Mouse (Mus musculus) frontal cortex, adult (tissue): Measurements from ENCODE around the gene Galnt18.

Experiments used
- ATAC-seq: cut with Nextera tagmentation; 2 replicates; pipeline ENCODE4 v1.9.2; 2017; ENCODE audit warnings: mild to moderate bottlenecking, moderate library complexity, mixed read lengths; ENCODE audit not compliant: low TSS enrichment

Galnt18 gene

GRCm38 (mm10) chr7:111563316-111564110 is 216.3 kb downstream of the Galnt18 start:
- ATAC-seq, result no peak

DNA sequence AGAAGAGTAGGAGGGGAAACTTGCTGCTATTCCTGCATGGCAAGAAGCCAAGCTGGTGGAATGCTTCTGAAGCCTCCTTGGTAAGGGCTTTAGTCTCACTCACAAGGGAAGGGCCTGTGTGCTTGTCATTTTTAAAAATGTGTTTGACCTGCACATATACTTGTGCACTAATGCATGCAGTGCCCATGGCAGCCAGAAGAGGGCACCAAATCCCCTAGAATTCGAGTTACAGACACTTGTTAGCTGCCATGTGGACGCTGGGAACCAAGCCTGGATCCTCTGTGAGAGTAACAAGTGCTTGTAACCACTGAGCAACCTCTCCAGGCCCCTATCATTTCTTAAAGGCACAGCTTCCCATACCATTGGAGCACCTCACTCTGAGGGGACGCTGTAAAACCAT is 219.7 kb downstream of the Galnt18 start:
- ATAC-seq, result no peak

DNA sequence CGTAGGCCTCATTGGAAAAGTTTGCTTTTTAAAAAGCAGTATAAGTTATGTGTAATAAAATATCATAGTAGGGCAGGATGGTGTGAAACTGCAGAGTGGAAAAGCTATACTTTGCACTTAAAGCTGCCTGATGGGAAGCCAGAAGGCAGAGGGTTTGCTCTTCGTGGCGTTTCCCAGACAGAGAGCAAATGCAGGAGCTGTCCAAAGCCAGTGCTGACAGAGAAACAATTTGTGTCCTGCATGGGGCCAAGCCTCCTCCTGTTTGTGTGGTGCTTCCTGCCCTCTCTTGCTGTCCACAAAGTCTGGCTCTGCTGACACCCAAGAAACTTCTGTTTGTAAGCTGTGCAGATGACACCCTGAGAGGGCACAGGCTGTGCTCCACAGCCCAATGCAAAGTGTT is 220.8 kb downstream of the Galnt18 start:
- ATAC-seq, result no peak

- ATAC-seq, result no peak
These were observed 228.8 kb downstream of the Galnt18 start for GRCm38 (mm10) chr7:111550987-111551386.

- peak; percentile 85 for ATAC-seq
These were observed 232.7 kb downstream of the Galnt18 start for GRCm38 (mm10) chr7:111547069-111547468.

GRCm38 (mm10) chr7:111545614-111546013 is 234.2 kb downstream of the Galnt18 start:
- no peak for ATAC-seq

- no peak for ATAC-seq
These were observed 241.8 kb downstream of the Galnt18 start for GRCm38 (mm10) chr7:111537946-111538345.

DNA sequence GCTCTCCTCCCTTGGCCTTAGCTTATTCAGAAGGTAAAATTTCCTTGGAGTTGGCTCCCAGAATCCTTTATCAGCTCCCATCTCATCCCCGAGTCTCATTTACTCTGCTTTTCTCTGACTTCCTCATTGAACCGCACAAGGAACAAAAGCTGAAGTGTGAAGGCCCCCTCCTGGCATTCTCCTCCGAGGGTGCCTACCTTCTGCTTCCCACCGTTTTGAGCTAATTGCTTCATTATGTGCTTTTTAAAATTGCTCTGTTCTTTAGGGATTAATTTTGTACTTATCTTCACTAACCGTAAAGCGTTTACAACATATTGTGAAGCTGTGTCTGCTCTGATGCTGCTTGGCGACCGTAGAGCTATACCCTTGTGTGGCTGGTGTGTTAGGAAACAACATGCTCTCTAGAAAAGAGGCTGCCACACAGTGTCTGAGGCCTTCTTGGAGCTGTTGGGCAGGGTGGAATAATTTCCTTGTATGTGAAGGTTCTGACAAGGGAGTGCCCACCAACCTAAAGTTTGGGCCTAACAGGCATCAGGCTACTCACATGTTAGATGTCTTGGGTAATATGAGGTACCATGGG is 244.9 kb downstream of the Galnt18 start:
- no peak for ATAC-seq

DNA sequence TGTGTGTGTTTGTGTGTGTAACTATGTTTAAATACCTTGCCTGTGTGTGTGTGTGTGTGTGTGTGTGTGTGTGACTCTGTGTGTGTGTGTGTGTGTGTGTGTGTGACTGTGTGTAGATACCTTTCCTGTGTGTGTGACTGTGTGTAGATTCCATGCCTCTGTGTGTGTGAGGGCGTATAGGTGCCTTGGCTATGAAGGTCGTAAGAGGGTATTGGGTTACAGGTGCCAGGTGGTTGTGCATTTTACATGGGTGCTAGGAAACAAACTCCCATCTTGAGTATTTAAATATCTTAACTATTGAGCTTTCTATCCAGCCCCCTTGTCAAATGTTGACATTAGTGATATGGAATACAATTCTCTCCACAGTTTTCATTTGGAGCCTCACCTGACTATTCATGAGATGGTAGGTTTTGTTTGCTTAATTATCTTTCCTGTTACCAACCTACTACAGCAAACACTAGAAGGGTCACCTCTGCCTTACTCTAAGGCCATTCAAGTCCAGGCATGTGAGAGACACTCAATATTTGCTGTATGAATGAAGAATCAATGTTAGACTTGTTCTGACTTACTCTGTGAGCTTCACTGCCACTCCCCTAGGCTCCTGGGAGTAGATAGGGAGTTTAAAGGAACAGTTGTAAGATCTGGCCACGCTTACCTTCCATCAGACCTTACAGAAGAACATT is 250.7 kb downstream of the Galnt18 start:
- ATAC-seq, result no peak

- peak; percentile 55; the same call in 1 of the 2 replicates for ATAC-seq
These were observed 251.3 kb downstream of the Galnt18 start for GRCm38 (mm10) chr7:111528462-111528861.

DNA sequence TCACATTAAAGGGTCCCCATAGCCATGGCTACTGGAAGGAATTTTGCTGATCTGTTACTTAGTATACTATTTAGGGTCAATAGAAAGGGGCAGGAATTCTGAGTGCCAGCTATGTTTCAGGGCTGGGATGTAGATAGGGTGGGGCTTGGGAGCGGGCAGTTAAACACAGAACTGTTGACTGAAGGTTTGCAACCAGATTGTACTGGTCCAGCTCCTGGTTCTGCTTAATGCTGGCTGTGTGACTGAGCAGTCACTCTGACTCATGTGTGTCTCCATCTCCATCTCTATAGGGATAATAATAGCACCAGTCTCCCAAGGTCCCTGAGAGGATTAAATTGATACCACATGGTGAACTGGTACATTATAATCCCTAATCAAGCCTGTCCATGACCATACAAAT is 258.9 kb downstream of the Galnt18 start:
- ATAC-seq, result no peak

DNA sequence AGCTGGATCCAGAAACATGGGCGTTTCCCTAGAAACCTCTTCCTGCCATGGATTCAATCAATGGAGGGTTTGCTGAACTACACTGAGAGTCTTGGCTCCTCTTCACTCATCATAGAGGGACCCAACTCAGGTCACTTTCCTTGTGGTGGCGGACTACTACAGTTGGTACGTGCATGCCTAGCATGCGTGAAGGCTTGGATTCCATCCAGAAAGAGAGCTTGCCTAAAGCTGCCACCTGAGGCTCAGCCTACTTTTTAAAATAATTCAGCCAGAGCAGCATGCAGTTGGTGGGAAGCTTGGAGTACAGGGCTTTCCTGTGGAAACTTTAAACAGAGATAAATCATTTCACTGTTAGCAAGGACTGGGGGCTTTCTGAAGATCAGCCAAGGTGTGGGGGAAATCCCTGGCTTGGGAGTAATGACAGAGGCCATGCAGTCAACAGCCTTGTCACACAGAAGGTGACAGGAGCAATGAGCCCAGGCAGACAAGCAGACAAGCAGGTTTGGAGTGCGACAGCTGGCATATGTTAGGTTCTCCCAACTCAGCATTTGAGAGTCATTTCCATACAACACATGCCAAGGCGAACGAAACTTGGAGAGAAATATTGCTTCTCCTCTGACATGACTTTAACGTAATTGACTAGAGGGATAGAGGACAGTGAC is 261.1 kb downstream of the Galnt18 start:
- peak; percentile 65; the same call in 1 of the 2 replicates for ATAC-seq

- no peak for ATAC-seq
These were observed 262.9 kb downstream of the Galnt18 start for GRCm38 (mm10) chr7:111516882-111517281.

GRCm38 (mm10) chr7:111515471-111515870 is 264.3 kb downstream of the Galnt18 start:
- no peak for ATAC-seq

DNA sequence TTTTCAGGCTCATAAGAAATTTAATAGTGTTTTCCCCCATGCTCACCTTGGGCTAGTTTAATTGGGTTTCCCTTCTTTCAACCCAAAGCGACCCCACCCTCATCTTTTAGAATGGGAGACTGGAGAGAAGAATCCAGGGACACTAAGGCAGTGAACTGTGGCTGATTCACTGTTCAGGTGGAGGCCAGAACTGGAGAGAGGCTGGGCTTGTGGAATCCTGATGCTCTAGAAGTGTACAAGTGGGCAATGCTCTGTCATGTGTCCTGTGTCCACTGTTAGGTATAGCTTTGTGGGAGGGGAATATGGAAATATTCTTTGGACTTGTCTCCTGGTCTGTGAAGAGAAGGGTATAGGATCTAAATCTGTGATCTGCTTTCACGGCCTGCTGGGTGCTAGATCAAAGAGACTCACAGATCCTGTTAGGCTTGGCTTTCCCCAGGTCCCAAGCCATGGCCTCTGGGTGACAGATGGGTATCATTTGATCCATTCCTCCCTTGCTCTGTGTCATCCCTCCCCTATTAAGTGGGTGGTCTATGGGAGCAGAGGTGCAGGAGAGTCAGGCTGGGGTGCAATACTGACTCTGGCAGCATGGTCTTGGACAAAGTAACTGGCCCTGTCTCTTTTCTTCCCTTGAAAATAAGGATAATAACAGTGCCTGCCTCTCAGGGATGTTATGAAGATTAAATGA is 270.5 kb downstream of the Galnt18 start:
- ATAC-seq, result no peak

DNA sequence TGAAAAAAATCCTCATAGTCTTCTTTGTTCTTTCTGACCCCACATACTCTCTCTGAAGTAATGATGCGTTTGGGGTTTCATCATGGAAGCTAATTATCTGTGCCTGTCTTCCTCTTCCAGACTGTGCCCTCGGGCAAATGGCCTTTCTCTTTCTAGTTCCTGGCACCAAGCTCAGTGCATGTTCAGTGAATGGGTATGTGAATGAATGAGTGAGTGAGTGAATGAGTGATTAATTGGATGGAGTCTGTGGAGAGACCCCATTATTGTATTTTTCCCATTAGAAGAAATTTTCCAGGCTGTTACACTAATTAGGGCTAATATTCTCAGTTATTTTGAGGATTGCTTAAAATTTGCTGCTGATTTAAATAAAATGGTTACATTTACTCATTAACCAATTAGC is 279.2 kb downstream of the Galnt18 start:
- no peak for ATAC-seq

DNA sequence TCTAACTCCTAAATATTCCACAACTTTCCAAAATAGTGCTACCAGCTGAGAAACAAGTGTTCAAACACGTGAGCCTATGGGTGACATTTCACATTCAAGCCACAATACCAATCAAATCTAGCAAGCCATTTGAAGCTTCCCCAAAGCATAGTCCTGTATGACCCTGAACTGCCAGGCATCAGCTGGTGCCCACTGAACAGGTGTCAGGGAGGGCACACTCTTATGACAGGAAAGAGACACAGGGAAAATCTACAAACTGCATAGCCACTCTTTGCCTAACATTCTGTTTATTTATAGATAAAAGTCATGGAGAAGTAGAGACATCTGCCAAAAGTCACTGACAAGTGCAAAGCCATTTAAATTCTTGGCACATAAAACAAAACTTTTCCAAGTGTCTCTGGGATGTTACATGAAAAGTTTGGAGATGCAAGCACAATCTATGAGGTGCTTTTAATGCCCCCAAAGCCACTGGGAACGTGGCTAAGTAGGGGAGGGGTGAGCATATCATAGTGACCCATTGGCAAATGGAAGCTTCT is 280.5 kb downstream of the Galnt18 start:
- no peak for ATAC-seq

- no peak for ATAC-seq
These were observed 282.6 kb downstream of the Galnt18 start for GRCm38 (mm10) chr7:111497191-111497590.

DNA sequence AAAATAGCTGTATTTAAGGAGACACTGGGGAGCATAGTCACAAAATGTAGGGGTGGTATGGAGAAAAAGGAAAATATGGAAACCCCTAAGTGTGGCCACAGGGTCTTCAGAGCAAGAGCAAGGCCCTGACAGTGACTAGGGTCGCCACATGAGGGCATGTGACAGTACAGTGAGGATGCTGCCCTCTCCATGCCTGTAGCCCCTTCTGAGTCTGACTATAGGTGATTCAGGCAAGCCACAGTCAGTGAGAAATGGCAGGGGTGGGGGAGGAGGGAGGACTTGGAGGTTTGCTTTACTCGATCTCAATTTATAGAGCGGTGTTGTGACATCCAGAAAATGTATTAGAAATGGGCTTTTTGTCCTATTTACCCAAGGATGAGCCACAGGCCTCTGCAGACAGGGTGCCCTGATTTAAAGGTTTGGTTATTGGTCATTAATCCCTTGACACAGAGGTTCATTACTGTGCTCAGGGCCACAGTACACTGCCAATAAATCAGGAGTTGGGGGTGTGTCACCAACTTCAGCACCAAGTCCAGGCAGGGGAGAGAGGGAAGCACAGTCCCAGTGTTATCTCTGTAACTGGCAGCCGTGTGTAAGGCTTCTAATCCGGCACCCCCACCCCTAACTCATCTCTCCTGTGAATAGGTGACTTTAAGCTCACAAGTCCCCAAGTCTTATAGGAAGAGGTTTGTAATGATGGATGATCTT is 287.4 kb downstream of the Galnt18 start:
- no peak for ATAC-seq

- ATAC-seq, result peak; percentile 45; the same call in 1 of the 2 replicates
These were observed 288.2 kb downstream of the Galnt18 start for GRCm38 (mm10) chr7:111491566-111491965.
